Mouse (Mus musculus): Measurements from ENCODE around the gene Bcar3. TPM values are rescaled to one million over a fixed set of nuclear protein-coding genes. Genes with fewer than 3 reads are reported as not detected.

Bcar3 gene
- total and polyA plus RNA-seq, 3 experiments, result not detected

- no peaks in the 10 kb centered on the region for H3K4me1 ChIP-seq (ENCODE audit: control insufficient read depth in 1 of 2, insufficient read depth in 2 of 2, low read length in 2 of 2)
- no peak overlapping the region for H3K9ac ChIP-seq (ENCODE audit: control insufficient read depth, low read depth, low read length, poor library complexity, severe bottlenecking)
- no peak for DNase-seq (ENCODE audit: low read depth, low spot score)
- H3K36me3 ChIP-seq (ENCODE audit: control insufficient read depth in 1 of 2, insufficient read depth in 2 of 2, low read length in 2 of 2), result no peaks in the 10 kb centered on the region
- no peaks in the 10 kb centered on the region for H3K27me3 ChIP-seq (ENCODE audit: control insufficient read depth in 1 of 2, insufficient read depth in 2 of 2, low read length in 2 of 2)
- no peak overlapping the region for H3K27ac ChIP-seq (ENCODE audit: control insufficient read depth, low read depth, low read length)
- no peaks in the 10 kb centered on the region for H3K9me3 ChIP-seq (replicated peaks; ENCODE audit: insufficient read depth, low read length)
- TF ChIP-seq RCOR1 (IDR thresholded peaks at IDR 0.05; ENCODE audit: low read depth, low read length), result no peak
- TF ChIP-seq HCFC1 (IDR thresholded peaks at IDR 0.05; ENCODE audit: low read depth, low read length), result no peak
- TF ChIP-seq JUND (IDR thresholded peaks at IDR 0.05; ENCODE audit: low read depth, low read length), result no peak
- no peak for TF ChIP-seq GABPA (IDR thresholded peaks at IDR 0.05; ENCODE audit: low read depth, low read length)
- no peak for TF ChIP-seq NRF1 (IDR thresholded peaks at IDR 0.05; ENCODE audit: insufficient read depth, low read depth, low read length, poor library complexity, severe bottlenecking)
- TF ChIP-seq MXI1 (IDR thresholded peaks at IDR 0.05; ENCODE audit: low read depth, low read length), result no peak
- TF ChIP-seq NELFE (IDR thresholded peaks at IDR 0.05; ENCODE audit: low read depth, low read length), result no peak
- H3K4me3 ChIP-seq (ENCODE audit: control insufficient read depth in 1 of 2, insufficient read depth in 1 of 2, low read depth in 2 of 2, low read length in 2 of 2), result no peak overlapping the region
- no peaks in the 10 kb centered on the region for H3K79me2 ChIP-seq (ENCODE audit: control insufficient read depth, insufficient read depth, low read length, poor library complexity)
Observed at GRCm38 (mm10) chr3:122411590-122411989, 117.7 kb downstream of the Bcar3 start.

- no peak for TF ChIP-seq ZKSCAN1 (IDR thresholded peaks at IDR 0.05; ENCODE audit: low read depth, low read length)
- TF ChIP-seq MAZ (IDR thresholded peaks at IDR 0.05; ENCODE audit: low read depth, low read length), result no peak
- TF ChIP-seq USF2 (IDR thresholded peaks at IDR 0.05; ENCODE audit: borderline replicate concordance in 1 of 2, insufficient read depth in 1 of 2, low read depth in 1 of 2, low read length in 2 of 2), result no peak
- TF ChIP-seq RCOR1 (IDR thresholded peaks at IDR 0.05; ENCODE audit: low read depth, low read length), result no peak
- TF ChIP-seq NRF1 (IDR thresholded peaks at IDR 0.05; ENCODE audit: insufficient read depth, low read depth, low read length, poor library complexity, severe bottlenecking), result no peak
- no peak for TF ChIP-seq EP300 (IDR thresholded peaks at IDR 0.05; ENCODE audit: low read depth in 1 of 2, low read length in 2 of 2)
- no peak for TF ChIP-seq UBTF (IDR thresholded peaks at IDR 0.05; ENCODE audit: borderline replicate concordance, insufficient read depth, low read depth, low read length)
- TF ChIP-seq ZMIZ1 (IDR thresholded peaks at IDR 0.05; ENCODE audit: low read depth, low read length), result no peak
- no peak for TF ChIP-seq SMC3 (IDR thresholded peaks at IDR 0.05; ENCODE audit: low read depth, low read length)
- no peak for TF ChIP-seq USF1 (IDR thresholded peaks at IDR 0.05; ENCODE audit: low read depth, low read length)
- TF ChIP-seq KAT2A (conservative IDR thresholded peaks at IDR 0.05; ENCODE audit: low read depth, low read length), result no peak
- TF ChIP-seq CTCF (IDR thresholded peaks at IDR 0.05 in 2 of 3, conservative IDR thresholded peaks at IDR 0.05 in 1 of 3; ENCODE audit: control insufficient read depth in 1 of 3, insufficient read depth in 1 of 3, low read depth in 2 of 3, low read length in 3 of 3, poor library complexity in 1 of 3, severe bottlenecking in 1 of 3), result no peak
- no peak for TF ChIP-seq HCFC1 (IDR thresholded peaks at IDR 0.05; ENCODE audit: low read depth, low read length)
- TF ChIP-seq GATA1 (IDR thresholded peaks at IDR 0.05; ENCODE audit: low read depth, low read length), result no peak
- TF ChIP-seq MAFK (IDR thresholded peaks at IDR 0.05; ENCODE audit: borderline replicate concordance, low read depth, low read length), result no peak
- TF ChIP-seq MYB (IDR thresholded peaks at IDR 0.05; ENCODE audit: low read depth, low read length), result no peak
- Histone ChIP-seq H3K4me3 (ENCODE audit: control insufficient read depth in 1 of 2, insufficient read depth in 1 of 2, low read depth in 2 of 2, low read length in 2 of 2) (no peak overlapping the region), H3K27me3 (ENCODE audit: control insufficient read depth in 1 of 2, insufficient read depth in 2 of 2, low read length in 2 of 2) (no peaks in the 10 kb centered on the region), H3K79me2 (ENCODE audit: control insufficient read depth, insufficient read depth, low read length, poor library complexity) (no peaks in the 10 kb centered on the region), H3K27ac (ENCODE audit: control insufficient read depth, low read depth, low read length) (no peak overlapping the region), H3K9me3 (replicated peaks; ENCODE audit: insufficient read depth, low read length) (no peaks in the 10 kb centered on the region), H3K36me3 (ENCODE audit: control insufficient read depth in 1 of 2, insufficient read depth in 2 of 2, low read length in 2 of 2) (no peaks in the 10 kb centered on the region), H3K4me1 (ENCODE audit: control insufficient read depth in 1 of 2, insufficient read depth in 2 of 2, low read length in 2 of 2) (no peaks in the 10 kb centered on the region), H3K9ac (ENCODE audit: control insufficient read depth, low read depth, low read length, poor library complexity, severe bottlenecking) (no peak overlapping the region)
- no peak for DNase-seq (ENCODE audit: low read depth, low spot score)
Observed at GRCm38 (mm10) chr3:122413729-122414561, 120.0 kb downstream of the Bcar3 start.

Data from MEL (cell line).